Mouse (Mus musculus) forebrain, embryonic 15.5 days (tissue): ENCODE measurements around the gene Olfr412. TPM values are rescaled to one million over a fixed set of nuclear protein-coding genes. Genes with fewer than 3 reads are reported as not detected.

Experiments
- ATAC-seq: fragments of 200-750 bp; cut with Nextera tagmentation; replicated peaks from 2 replicates; pipeline ENCODE4 v1.8.0; 2017; ENCODE audit warnings: mild to moderate bottlenecking, moderate TSS enrichment, moderate library complexity
- H3K27ac ChIP-seq: fragments of 300-500 bp; sonication (generic); replicated peaks from 2 replicates; pipeline ENCODE4 v1.5.1; 2015; ENCODE audit warnings: mild to moderate bottlenecking, inconsistent platforms
- H3K27me3 ChIP-seq: fragments of 300-500 bp; sonication (generic); 2 replicates; pipeline ENCODE4 v1.6.1; 2015; ENCODE audit warnings: inconsistent platforms
- H3K36me3 ChIP-seq: fragments of 300-500 bp; sonication (generic); 2 replicates; pipeline ENCODE4 v1.6.1; 2015; ENCODE audit warnings: mild to moderate bottlenecking, inconsistent platforms
- H3K4me1 ChIP-seq: fragments of 300-500 bp; sonication (generic); 2 replicates; pipeline ENCODE4 v1.6.1; 2015; ENCODE audit warnings: inconsistent platforms
- H3K4me2 ChIP-seq: fragments of 300-500 bp; sonication (generic); replicated peaks from 2 replicates; pipeline ENCODE4 v1.6.1; 2015; ENCODE audit warnings: mild to moderate bottlenecking, inconsistent platforms
- H3K4me3 ChIP-seq: fragments of 300-500 bp; sonication (generic); 2 replicates; pipeline ENCODE4 v1.5.1; 2015; ENCODE audit warnings: mild to moderate bottlenecking, inconsistent platforms
- H3K9ac ChIP-seq: fragments of 300-500 bp; sonication (generic); replicated peaks from 2 replicates; pipeline ENCODE4 v1.6.1; 2015; ENCODE audit warnings: mild to moderate bottlenecking, inconsistent platforms
- H3K9me3 ChIP-seq: fragments of 300-500 bp; sonication (generic); 2 replicates; pipeline ENCODE4 v1.6.1; 2016; ENCODE audit warnings: inconsistent platforms
- WGBS: fragments of 180-500 bp; shearing (Covaris S2); methylation state at CpG from one replicate; pipeline ENCODE4 v1.1.7; 2015; ENCODE audit warnings: mixed read lengths; 5-methylcytosine and 5-hydroxymethylcytosine counted together
- polyA plus RNA-seq: library from polyadenylated mRNA; unstranded; fragments of >200 nt; fragmentation: Nextera tagmentation; extraction: Ambion mirVana; gene quantifications from 2 replicates; pipeline ENCODE4 v1.2.1, GENCODE M21; 2015

Gene Olfr412
- polyA plus RNA-seq, 1 experiment from 2014 or later, result not detected

DNA sequence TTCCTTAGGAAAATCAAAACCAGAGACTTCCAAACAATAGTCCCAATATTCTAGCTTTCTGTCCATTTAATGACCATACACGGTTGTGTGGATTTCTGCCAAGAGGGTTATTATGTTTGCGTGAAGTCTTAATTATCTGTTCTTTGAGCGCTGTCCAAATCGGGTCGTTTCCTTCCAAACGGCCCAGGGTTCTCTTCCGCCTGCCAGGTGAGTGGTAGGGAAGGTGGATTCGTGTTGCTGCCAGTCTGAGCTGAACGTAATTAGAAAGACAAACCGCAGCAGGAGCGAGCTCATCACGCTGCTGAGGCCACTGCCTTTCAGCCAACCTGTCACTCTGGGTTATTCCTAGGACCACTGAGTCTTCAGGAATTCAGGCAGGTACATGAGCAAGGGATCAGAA is 53.9 kb downstream of the Olfr412 start:
- no peak for ATAC-seq
- WGBS, result 43% methylated on average over 12 of the region's 12 CpGs
- H3K9ac ChIP-seq, result no peak overlapping the region

More for the DNA sequence above, 53.9 kb downstream of the Olfr412 start:
- peaks cover 7% of the 10 kb centered on the region for H3K4me1 ChIP-seq
- no peaks in the 10 kb centered on the region for H3K27me3 ChIP-seq
- no peak overlapping the region for H3K4me3 ChIP-seq
- H3K4me2 ChIP-seq, result no peak overlapping the region
- no peaks in the 10 kb centered on the region for H3K36me3 ChIP-seq
- H3K27ac ChIP-seq, result no peak overlapping the region
- H3K9me3 ChIP-seq, result no peaks in the 10 kb centered on the region

Other genes starting within 250 kb of the Olfr412 start
- gene Olfr401, start 248.4 kb upstream of the Olfr412 start, polyA plus RNA-seq, result not detected in 2 replicates
- gene Olfr402, start 208.5 kb upstream of the Olfr412 start, polyA plus RNA-seq, result not detected in 2 replicates
- not detected in 2 replicates for gene Olfr403, start 175.8 kb upstream of the Olfr412 start, polyA plus RNA-seq
- not detected in 2 replicates for gene Olfr43, start 150.7 kb upstream of the Olfr412 start, polyA plus RNA-seq
- not detected in 2 replicates for gene Olfr406, start 102.3 kb upstream of the Olfr412 start, polyA plus RNA-seq
- gene Olfr59, start 78.3 kb upstream of the Olfr412 start, polyA plus RNA-seq, result not detected in 2 replicates
- gene Olfr410, start 24.0 kb upstream of the Olfr412 start, polyA plus RNA-seq, result not detected in 2 replicates
- not detected in 2 replicates for gene Olfr411, start 9.4 kb upstream of the Olfr412 start, polyA plus RNA-seq
- gene Rap1gap2, start 248.8 kb downstream of the Olfr412 start, polyA plus RNA-seq, result 8.9 and 10.1 TPM in 2 replicates